Mouse (Mus musculus) liver, embryonic 15.5 days (tissue): ENCODE measurements around the gene Tnn. TPM values are rescaled to one million over a fixed set of nuclear protein-coding genes. Genes with fewer than 3 reads are reported as not detected.

Experiments used
- ATAC-seq: fragments of 200-750 bp; cut with Nextera tagmentation; 2 replicates; pipeline ENCODE4 v1.8.0; 2017; ENCODE audit warnings: moderate number of reproducible peaks, mild to moderate bottlenecking, moderate library complexity; ENCODE audit not compliant: insufficient read depth
- H3K27ac ChIP-seq: fragments of 300-500 bp; sonication (generic); replicated peaks from 2 replicates; pipeline ENCODE4 v1.5.1; 2015; ENCODE audit warnings: mild to moderate bottlenecking, inconsistent platforms
- H3K27me3 ChIP-seq: fragments of 300-500 bp; sonication (generic); 2 replicates; pipeline ENCODE4 v1.6.1; 2015; ENCODE audit warnings: mild to moderate bottlenecking, inconsistent platforms
- H3K36me3 ChIP-seq: fragments of 300-500 bp; sonication (generic); replicated peaks from 2 replicates; pipeline ENCODE4 v1.6.1; 2015; ENCODE audit warnings: moderate library complexity, mild to moderate bottlenecking, inconsistent platforms
- H3K4me1 ChIP-seq: fragments of 300-500 bp; sonication (generic); replicated peaks from 2 replicates; pipeline ENCODE4 v1.6.1; 2015; ENCODE audit warnings: inconsistent platforms
- H3K4me2 ChIP-seq: fragments of 300-500 bp; sonication (generic); 2 replicates; pipeline ENCODE4 v1.6.1; 2015; ENCODE audit warnings: moderate library complexity, mild to moderate bottlenecking, inconsistent platforms
- H3K4me3 ChIP-seq: fragments of 300-500 bp; sonication (generic); replicated peaks from 2 replicates; pipeline ENCODE4 v1.5.1; 2015; ENCODE audit warnings: mild to moderate bottlenecking, inconsistent platforms
- H3K9ac ChIP-seq: fragments of 300-500 bp; sonication (generic); 2 replicates; pipeline ENCODE4 v1.6.1; 2015; ENCODE audit warnings: moderate library complexity, mild to moderate bottlenecking, inconsistent platforms
- H3K9me3 ChIP-seq: fragments of 300-500 bp; sonication (generic); replicated peaks from 2 replicates; pipeline ENCODE4 v1.6.1; 2016; ENCODE audit warnings: inconsistent platforms
- WGBS: fragments of 180-500 bp; shearing (Covaris S2); methylation state at CpG from one replicate; pipeline ENCODE4 v1.1.7; 2015; ENCODE audit warnings: mixed read lengths; ENCODE audit not compliant: insufficient replicate concordance; 5-methylcytosine and 5-hydroxymethylcytosine counted together
- polyA plus RNA-seq: library from polyadenylated mRNA; unstranded; fragments of >200 nt; fragmentation: Nextera tagmentation; extraction: Ambion mirVana; gene quantifications from 2 replicates; pipeline ENCODE4 v1.2.1, GENCODE M21; 2015

The Tnn gene
- polyA plus RNA-seq, 1 experiment from 2014 or later = 0.07 TPM

- Histone ChIP-seq H3K9me3 (no peaks in the 10 kb centered on the region), H3K27me3 (no peaks in the 10 kb centered on the region), H3K9ac (no peak overlapping the region), H3K4me2 (no peak overlapping the region), H3K4me1 (no peaks in the 10 kb centered on the region), H3K27ac (no peak overlapping the region), H3K36me3 (no peaks in the 10 kb centered on the region), H3K4me3 (no peak overlapping the region)
- 49% methylated on average over 3 of the region's 3 CpGs for WGBS
- no peak for ATAC-seq
Measured at GRCm38 (mm10) chr1:160145606-160146005, 7.8 kb downstream of the Tnn start.

GRCm38 (mm10) chr1:160144343-160144742, 9.0 kb downstream of the Tnn start:
- no peak for ATAC-seq
- H3K9me3 ChIP-seq = no peaks in the 10 kb centered on the region
- H3K4me3 ChIP-seq = no peak overlapping the region
- H3K9ac ChIP-seq = no peak overlapping the region
- no peak overlapping the region for H3K27ac ChIP-seq
- 67% methylated on average over 7 of the region's 7 CpGs for WGBS
- H3K36me3 ChIP-seq = no peaks in the 10 kb centered on the region
- H3K27me3 ChIP-seq = no peaks in the 10 kb centered on the region
- no peak overlapping the region for H3K4me2 ChIP-seq
- H3K4me1 ChIP-seq = no peaks in the 10 kb centered on the region

- Histone ChIP-seq H3K4me3 (no peak overlapping the region), H3K27me3 (no peaks in the 10 kb centered on the region), H3K4me2 (no peak overlapping the region), H3K4me1 (no peaks in the 10 kb centered on the region), H3K9ac (no peak overlapping the region), H3K36me3 (no peaks in the 10 kb centered on the region), H3K9me3 (no peaks in the 10 kb centered on the region), H3K27ac (no peak overlapping the region)
- no peak for ATAC-seq
- WGBS = 65% methylated on average over 7 of the region's 7 CpGs
Measured at GRCm38 (mm10) chr1:160136362-160136890, 17.0 kb downstream of the Tnn start.

GRCm38 (mm10) chr1:160133464-160134079, 19.8 kb downstream of the Tnn start:
- Histone ChIP-seq H3K27ac (no peak overlapping the region), H3K4me3 (no peak overlapping the region), H3K4me2 (no peak overlapping the region), H3K9ac (no peak overlapping the region), H3K4me1 (no peaks in the 10 kb centered on the region), H3K9me3 (no peaks in the 10 kb centered on the region), H3K36me3 (no peaks in the 10 kb centered on the region), H3K27me3 (no peaks in the 10 kb centered on the region)
- ATAC-seq = no peak
- WGBS = 40% methylated on average over 4 of the region's 4 CpGs

- ATAC-seq = no peak
- 62% methylated on average over 2 of the region's 2 CpGs for WGBS
- no peak overlapping the region for H3K4me3 ChIP-seq
- no peaks in the 10 kb centered on the region for H3K27me3 ChIP-seq
- no peaks in the 10 kb centered on the region for H3K4me1 ChIP-seq
- no peak overlapping the region for H3K27ac ChIP-seq
- H3K9ac ChIP-seq = no peak overlapping the region
- no peak overlapping the region for H3K4me2 ChIP-seq
- no peaks in the 10 kb centered on the region for H3K9me3 ChIP-seq
- H3K36me3 ChIP-seq = no peaks in the 10 kb centered on the region
Measured at GRCm38 (mm10) chr1:160123957-160124356, 29.4 kb downstream of the Tnn start.

GRCm38 (mm10) chr1:160108604-160109003, 44.8 kb downstream of the Tnn start:
- WGBS = 41% methylated on average over 2 of the region's 2 CpGs
- no peaks in the 10 kb centered on the region for H3K27me3 ChIP-seq

GRCm38 (mm10) chr1:160105426-160105825, 48.0 kb downstream of the Tnn start:
- Histone ChIP-seq H3K4me2 (no peak overlapping the region), H3K36me3 (no peaks in the 10 kb centered on the region), H3K9me3 (no peaks in the 10 kb centered on the region), H3K4me3 (no peak overlapping the region), H3K27ac (no peak overlapping the region), H3K4me1 (no peaks in the 10 kb centered on the region), H3K9ac (no peak overlapping the region), H3K27me3 (no peaks in the 10 kb centered on the region)
- 70% methylated on average over 5 of the region's 5 CpGs for WGBS
- no peak for ATAC-seq

More at GRCm38 (mm10) chr1:160108604-160109003, 44.8 kb downstream of the Tnn start:
- H3K9me3 ChIP-seq = no peaks in the 10 kb centered on the region
- no peaks in the 10 kb centered on the region for H3K4me1 ChIP-seq
- H3K36me3 ChIP-seq = no peaks in the 10 kb centered on the region
- H3K4me2 ChIP-seq = no peak overlapping the region
- H3K27ac ChIP-seq = no peak overlapping the region
- no peak overlapping the region for H3K9ac ChIP-seq
- no peak for ATAC-seq
- H3K4me3 ChIP-seq = no peak overlapping the region

GRCm38 (mm10) chr1:160100996-160101395, 52.4 kb downstream of the Tnn start:
- Histone ChIP-seq H3K27ac (no peak overlapping the region), H3K9me3 (no peaks in the 10 kb centered on the region), H3K36me3 (no peaks in the 10 kb centered on the region), H3K4me1 (no peaks in the 10 kb centered on the region), H3K4me2 (no peak overlapping the region), H3K27me3 (no peaks in the 10 kb centered on the region), H3K4me3 (no peak overlapping the region), H3K9ac (no peak overlapping the region)
- no peak for ATAC-seq
- WGBS = 71% methylated on average over 5 of the region's 5 CpGs

GRCm38 (mm10) chr1:160099659-160100302, 53.6 kb downstream of the Tnn start:
- no peak overlapping the region for H3K9ac ChIP-seq
- H3K9me3 ChIP-seq = no peaks in the 10 kb centered on the region
- H3K4me2 ChIP-seq = no peak overlapping the region
- no peaks in the 10 kb centered on the region for H3K4me1 ChIP-seq
- no peak overlapping the region for H3K27ac ChIP-seq
- no peak overlapping the region for H3K4me3 ChIP-seq
- no peak for ATAC-seq
- H3K36me3 ChIP-seq = no peaks in the 10 kb centered on the region
- no peaks in the 10 kb centered on the region for H3K27me3 ChIP-seq
- 60% methylated on average over 5 of the region's 5 CpGs for WGBS

GRCm38 (mm10) chr1:160086651-160087050, 66.7 kb downstream of the Tnn start:
- no peak overlapping the region for H3K9ac ChIP-seq
- no peaks in the 10 kb centered on the region for H3K36me3 ChIP-seq
- ATAC-seq = no peak
- H3K27ac ChIP-seq = no peak overlapping the region
- WGBS = 65% methylated on average over 2 of the region's 2 CpGs
- H3K9me3 ChIP-seq = no peaks in the 10 kb centered on the region
- H3K4me2 ChIP-seq = no peak overlapping the region
- H3K27me3 ChIP-seq = no peaks in the 10 kb centered on the region
- H3K4me1 ChIP-seq = no peaks in the 10 kb centered on the region
- no peak overlapping the region for H3K4me3 ChIP-seq

- no peaks in the 10 kb centered on the region for H3K9me3 ChIP-seq
- no peak for ATAC-seq
- 77% methylated on average over 1 of the region's 1 CpGs for WGBS
- no peak overlapping the region for H3K9ac ChIP-seq
- H3K4me3 ChIP-seq = no peak overlapping the region
- H3K4me1 ChIP-seq = peaks cover 6% of the 10 kb centered on the region; the same call in 1 of the 2 replicates
- no peak overlapping the region for H3K4me2 ChIP-seq
- H3K36me3 ChIP-seq = no peaks in the 10 kb centered on the region
- H3K27ac ChIP-seq = no peak overlapping the region
- no peaks in the 10 kb centered on the region for H3K27me3 ChIP-seq
Measured at GRCm38 (mm10) chr1:160084239-160084638, 69.1 kb downstream of the Tnn start.
